Mouse (Mus musculus) left cerebral cortex, postnatal 4 days (tissue): ENCODE data around the gene Lamp2. TPM values are rescaled to one million over a fixed set of nuclear protein-coding genes. Genes with fewer than 3 reads are reported as not detected.
"Not testable (repeated sequence)": the region's sequence is repeated elsewhere in the genome, so short reads cannot be mapped to it uniquely, and the experiment has no call there.

Experiments used
- DNase-seq: peaks from one replicate; pipeline ENCODE4 v3.0.0-alpha.2; 2022
- intact Hi-C: fragments of 180-260 bp; cut with DNase I; formaldehyde crosslinking; loops from one replicate; pipeline ENCODE4 v1.15.1; 2025
- total RNA-seq, 2 experiments: library from RNA; stranded (reverse); gene quantifications; 2 replicates each; pipeline ENCODE4 v1.2.3; 2021

Lamp2 gene
- 10 to 100 TPM; 47.4 to 49.7 TPM for total RNA-seq

DNA sequence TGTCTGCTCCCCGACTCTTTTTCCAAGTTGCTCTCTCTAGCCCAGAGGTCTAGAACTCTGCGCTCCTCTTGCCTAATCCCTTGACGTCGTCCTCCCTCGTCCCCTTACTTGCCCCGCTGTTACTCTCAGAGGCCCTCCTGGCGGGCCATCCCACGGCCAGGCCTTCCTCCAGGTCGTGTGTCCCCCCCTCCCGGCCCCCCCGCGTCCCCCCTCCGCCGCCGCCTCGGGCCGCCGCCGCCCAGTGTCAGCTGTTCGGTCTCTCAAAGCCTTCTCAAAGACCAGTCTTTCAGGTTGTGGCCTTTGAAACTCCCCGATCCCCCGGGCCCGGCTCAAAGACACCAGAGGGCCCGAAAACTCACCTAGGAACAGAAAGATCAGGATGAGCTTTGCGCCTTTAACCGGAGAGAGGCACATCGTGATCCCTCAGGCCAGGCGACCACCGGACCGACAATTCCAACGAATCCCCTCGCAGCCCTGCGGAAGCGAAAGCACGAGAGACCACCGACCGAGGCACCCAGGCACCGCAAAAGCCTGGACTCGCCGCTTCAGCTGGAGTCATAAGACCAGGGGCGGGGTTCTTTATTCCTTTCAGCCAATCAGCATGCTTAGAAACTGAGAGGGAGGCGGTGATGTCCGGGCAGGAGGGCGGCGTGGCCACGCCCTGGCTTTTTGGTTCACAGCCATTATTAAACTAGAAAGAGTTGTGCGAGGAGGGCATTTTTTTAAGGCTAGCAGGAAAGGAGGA lies at the start of gene Lamp2:
TSS of gene Lamp2 (minus strand) at position 565 of the 745 bp plus-strand sequence.
- intact Hi-C loops: no loop called here
- peak; percentile 76 for DNase-seq

GRCm38 (mm10) chrX:38504846-38505245 lies 48.6 kb upstream of the Lamp2 start:
- DNase-seq: no peak
- intact Hi-C loops: no loop called here

DNA sequence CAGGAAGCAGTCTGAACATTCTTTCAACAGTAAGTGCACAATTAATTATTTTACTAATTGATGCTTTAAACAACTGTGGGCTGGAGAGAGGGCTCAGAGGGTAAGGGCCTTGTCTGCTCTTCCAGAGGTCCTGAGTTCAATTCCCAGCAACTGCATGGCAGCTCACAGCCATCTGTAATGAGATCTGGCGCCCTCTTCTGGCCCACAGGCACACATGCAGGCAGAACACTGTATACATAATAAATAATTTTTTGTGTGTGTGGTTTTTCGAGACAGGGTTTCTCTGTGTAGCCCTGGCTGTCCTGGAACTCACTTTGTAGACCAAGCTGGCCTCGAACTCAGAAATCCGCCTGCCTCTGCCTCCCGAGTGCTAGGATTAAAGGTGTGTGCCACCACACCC lies 45.9 kb upstream of the Lamp2 start:
- intact Hi-C loops, DNase-seq: not testable (repeated sequence)

GRCm38 (mm10) chrX:38485464-38485863 lies 29.2 kb upstream of the Lamp2 start:
- DNase-seq, intact Hi-C loops: not testable (repeated sequence)

DNA sequence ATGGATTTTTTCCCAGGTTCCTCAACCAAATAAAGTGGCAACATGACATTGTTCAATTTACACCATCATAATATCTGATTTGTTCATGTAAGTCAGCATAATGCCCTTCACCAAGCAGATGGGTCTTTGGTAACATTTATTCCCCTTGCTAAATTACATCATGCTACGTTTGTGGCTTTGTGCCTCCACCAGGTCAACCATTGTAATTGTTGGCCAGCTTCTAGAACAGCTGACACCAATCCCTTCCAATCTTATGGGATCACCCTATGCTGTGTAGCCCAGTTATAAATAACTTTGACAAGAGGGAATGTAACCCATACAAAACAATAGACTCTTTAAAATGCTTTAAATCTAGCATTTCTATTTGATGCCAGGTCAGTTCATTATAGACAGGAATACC lies 22.3 kb upstream of the Lamp2 start:
- intact Hi-C loops: no loop called here
- DNase-seq: no peak

GRCm38 (mm10) chrX:38473537-38474299 lies 17.5 kb upstream of the Lamp2 start:
- peak; percentile 52 for DNase-seq
- intact Hi-C loops: no loop called here

GRCm38 (mm10) chrX:38473164-38473536 lies 16.9 kb upstream of the Lamp2 start:
- DNase-seq: no peak
- intact Hi-C loops: no loop called here

DNA sequence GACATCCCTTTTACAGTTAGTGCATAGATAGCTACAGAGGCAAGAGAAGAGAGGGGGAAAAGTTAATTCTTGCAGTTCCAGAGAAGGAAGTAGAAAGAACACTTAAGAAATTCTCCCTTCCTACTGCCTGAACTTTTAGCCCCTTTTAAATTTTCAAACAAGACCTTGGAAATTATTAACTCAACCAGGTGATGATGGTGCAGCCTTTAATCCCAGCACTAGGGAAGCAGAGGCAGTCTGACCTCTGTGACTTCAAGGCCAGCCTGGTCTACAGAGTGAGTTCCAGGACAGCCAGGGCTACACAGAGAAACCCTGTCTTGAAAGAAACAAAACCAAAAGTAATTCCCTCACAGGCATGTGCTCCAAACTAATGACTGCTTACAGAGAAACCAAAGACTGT lies 10.0 kb upstream of the Lamp2 start:
- intact Hi-C loops: no loop called here

DNA sequence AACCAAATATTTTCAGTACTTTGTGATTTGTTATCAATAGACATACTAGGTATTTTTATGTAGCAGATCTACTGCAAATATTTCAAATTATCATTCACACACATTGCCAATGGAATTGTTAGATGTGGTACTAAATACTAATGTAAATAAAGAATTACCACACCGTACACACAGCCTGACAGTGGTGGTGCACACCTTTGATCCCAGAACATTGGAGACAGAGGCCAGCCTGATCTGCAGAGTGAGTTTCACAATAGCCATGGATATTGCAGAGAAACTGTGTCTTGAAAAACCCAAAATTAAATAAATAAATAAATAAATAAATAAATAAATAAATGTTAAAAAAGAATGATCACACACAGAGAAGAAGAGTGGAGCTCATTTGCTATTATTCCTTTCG lies 6.9 kb upstream of the Lamp2 start:
- DNase-seq: no peak
- intact Hi-C loops: no loop called here

More for the DNA sequence above, 10.0 kb upstream of the Lamp2 start:
- DNase-seq: no peak

- no peak for DNase-seq
- intact Hi-C loops: no loop called here
These were observed 5.8 kb upstream of the Lamp2 start for GRCm38 (mm10) chrX:38462101-38462500.

DNA sequence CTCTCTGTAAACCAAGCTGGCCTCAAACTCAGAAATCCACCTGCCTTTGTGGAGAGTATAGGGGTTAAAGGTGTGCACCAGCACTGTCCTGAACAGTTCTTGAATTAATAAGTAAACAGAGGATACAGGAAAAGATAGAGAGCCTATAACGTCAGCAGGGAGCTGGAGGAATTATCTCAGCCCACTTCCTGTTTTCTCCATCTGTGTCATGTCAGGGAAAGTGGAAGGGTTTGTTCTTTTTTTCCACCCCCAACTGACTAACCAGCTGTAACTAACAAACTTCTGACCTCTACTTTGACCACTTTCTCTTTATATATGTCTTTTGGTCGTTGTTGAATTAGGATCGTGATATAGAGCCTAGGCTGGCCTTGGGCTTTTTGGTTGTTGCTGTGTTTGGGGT lies 4.6 kb upstream of the Lamp2 start:
- intact Hi-C loops: no loop called here
- no peak for DNase-seq

- DNase-seq: no peak
- intact Hi-C loops: no loop called here
These were observed 2.8 kb upstream of the Lamp2 start for GRCm38 (mm10) chrX:38459076-38459475.

DNA sequence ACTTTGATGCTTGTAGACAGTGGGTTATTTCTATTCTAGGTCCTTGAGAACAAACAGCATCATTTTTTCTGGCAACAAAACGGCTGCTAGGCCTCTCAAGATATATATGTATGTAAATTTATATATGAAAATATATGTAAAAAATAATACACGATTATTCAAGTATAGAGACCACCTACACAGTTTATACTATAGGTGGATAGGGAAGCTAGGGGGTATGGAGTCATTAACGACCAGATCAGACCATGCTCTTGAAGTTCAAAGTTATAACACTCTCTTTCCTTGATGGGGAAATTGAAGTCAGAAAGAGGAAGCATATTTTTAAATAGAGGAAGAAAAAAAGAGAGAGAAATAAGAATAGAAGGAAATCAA lies 367 bp upstream of the Lamp2 start:
- DNase-seq: no peak
- intact Hi-C loops: no loop called here

GRCm38 (mm10) chrX:38455474-38455873 lies 780 bp downstream of the Lamp2 start:
- no peak for DNase-seq
- intact Hi-C loops: no loop called here

- intact Hi-C loops: no loop called here
- no peak for DNase-seq
These were observed 1.4 kb downstream of the Lamp2 start for GRCm38 (mm10) chrX:38454900-38455299.

GRCm38 (mm10) chrX:38453924-38454323 lies 2.3 kb downstream of the Lamp2 start:
- no peak for DNase-seq
- intact Hi-C loops: no loop called here

DNA sequence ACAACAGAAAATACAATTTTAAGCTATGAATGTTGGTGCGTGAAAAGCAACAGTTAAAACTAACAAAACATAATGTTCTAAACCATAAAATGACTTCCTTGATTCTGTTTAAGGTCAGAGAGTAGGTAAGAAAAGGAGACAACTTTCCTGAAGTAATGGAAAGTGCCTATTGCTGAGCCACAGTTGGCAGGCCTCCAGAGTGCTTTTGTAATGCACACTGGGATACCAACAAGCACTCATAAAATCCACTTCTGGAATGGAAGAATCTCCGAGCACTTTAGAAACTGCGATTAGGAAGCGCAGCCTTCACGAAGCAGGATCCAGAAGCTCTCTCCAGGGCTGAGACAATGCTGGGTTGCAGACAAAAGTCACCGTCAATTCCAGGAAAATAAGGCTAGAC lies 5.8 kb downstream of the Lamp2 start:
- intact Hi-C loops: no loop called here
- no peak for DNase-seq

- intact Hi-C loops: no loop called here
- DNase-seq: no peak
These were observed 10.5 kb downstream of the Lamp2 start for GRCm38 (mm10) chrX:38445705-38446104.

DNA sequence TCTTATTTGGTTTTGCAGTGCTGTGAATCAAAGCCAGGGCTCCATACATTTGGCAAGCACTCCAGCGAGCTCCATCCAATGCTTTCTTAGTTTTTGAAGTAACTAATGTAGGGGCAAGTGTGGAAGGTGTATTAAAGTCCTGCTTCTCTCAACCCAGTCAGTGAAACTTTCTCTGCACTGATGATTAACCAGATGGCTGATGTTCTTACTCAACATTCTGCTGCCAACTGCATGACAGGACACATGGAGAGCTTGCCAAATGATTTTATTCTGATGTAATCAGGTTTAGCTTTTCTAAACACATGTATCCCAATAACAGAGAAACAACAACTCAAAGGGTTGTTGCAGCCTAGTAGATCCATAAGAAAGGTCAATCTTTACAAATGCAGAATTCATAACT lies 13.8 kb downstream of the Lamp2 start:
- intact Hi-C loops: no loop called here

GRCm38 (mm10) chrX:38439629-38440028 lies 16.6 kb downstream of the Lamp2 start:
- DNase-seq: no peak
- intact Hi-C loops: loop anchor here (10.0 kb wide), 1 partner anchor 235 kb away; no protein-coding TSS in a partner anchor

More for the DNA sequence above, 13.8 kb downstream of the Lamp2 start:
- DNase-seq: no peak

DNA sequence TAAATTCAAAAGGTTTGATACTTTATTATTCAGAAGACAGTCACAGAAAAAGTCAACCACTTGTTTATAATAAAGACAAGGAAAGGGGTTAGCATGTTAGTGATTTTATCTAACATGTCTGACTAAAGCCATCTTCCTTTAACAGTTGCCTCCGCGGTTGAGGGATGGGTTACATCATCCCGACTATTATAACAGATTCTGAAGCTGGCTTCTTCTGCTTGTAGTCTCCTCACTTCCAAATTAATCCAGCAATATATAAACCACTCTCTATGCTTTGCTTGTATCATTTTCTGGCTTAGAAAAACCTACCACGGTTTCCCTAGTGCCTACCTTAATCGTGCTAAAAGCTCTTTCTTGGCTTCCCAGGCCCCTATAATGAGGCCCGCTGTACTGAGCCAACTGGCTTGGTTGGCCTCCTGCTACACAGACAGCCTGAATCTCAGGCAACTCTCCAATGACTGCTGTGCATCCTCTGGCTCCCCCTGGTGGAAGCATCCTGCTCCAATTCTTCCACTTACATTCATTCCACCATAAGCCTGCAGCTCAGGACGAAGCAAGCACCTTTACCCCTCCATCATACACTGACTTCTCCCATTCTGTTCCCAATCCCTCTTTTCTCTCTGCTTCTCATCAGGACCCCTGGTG lies 18.0 kb downstream of the Lamp2 start:
- peak; percentile 80 for DNase-seq
- intact Hi-C loops: loop anchor here (10.0 kb wide), 1 partner anchor 233 kb away; no protein-coding TSS in a partner anchor

DNA sequence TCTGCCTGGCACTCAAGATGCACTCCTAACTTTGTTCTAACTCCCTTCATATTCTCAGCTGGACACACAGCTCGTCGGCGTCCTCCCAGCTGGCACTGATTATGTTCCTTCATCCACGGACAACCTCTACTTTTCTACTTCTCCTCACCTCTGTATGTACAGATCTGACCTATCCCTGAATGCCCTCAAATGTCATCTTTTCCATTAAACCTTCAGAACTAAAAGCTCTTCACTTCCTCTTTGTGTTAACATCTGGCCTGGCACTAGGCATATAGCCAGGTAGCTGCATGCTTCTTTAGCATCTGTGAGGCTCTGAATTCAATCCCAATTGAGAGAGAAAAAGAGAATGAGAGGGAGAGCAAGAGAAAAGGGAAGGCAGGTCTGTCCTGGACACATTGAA lies 26.8 kb downstream of the Lamp2 start:
- intact Hi-C loops: no loop called here
- DNase-seq: no peak
